Mouse (Mus musculus) liver, postnatal 0 days (tissue): Measurements from ENCODE around the gene Bglap.

Source experiments
- CTCF ChIP-seq: sonication (generic); IDR thresholded peaks from 2 replicates; pipeline ENCODE4 v1.5.1; 2016; ENCODE audit warnings: antibody characterized with exemption, low read depth
- EP300 ChIP-seq: IDR thresholded peaks from 2 replicates; pipeline ENCODE4 v1.6.1; 2016; ENCODE audit warnings: antibody characterized with exemption, low read depth, mild to moderate bottlenecking

DNA sequence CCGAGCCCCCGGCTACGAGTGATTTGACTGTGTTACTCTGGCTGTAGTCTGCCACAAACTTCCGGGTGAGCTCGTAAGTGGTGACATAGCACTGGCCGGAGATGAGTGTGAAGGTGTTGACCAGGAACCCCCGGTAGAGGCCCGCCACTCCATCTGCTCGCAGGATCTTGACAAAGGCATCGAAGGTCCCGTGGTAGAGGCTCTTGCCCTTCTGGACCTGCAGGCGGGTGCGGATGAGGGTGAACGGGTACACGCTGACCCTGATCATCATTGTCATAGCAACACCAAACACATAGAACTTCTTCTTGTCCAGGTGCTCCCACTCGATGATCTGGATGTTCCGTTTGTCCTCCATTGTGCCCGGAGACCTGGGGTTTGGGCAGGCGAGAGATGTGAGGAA, 36.5 kb upstream of the Bglap start:
- TF ChIP-seq CTCF: no peak
- no peak for TF ChIP-seq EP300
